Mouse (Mus musculus): ENCODE measurements at regions not wholly inside any gene's neighbourhood (a gene's known extent, or its start where the extent isn't known, plus 50 kb on each side); places are given as distances from the start of the nearest gene placed in this dataset.

DNA sequence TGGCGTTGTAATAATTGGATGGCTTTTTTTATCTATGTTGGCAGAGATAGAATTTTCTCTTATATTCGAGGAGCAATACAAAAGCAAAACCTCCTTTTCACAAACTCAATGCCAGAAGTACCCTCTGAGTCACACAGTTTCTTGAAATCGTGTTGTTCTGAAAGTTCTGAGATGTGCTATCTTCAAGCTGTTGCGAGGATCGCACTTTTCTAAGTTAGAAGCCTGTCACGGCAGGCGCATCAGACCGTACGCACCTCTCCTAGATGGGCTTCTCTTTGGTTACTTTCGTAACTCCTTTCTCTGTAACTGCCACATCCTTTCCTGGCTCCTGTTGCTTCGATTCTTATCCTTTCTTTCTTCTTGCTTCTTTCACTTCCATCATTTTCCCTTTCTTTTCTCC is 271.2 kb upstream of the Arrdc3 start:
- Histone ChIP-seq H3K4me2 (replicated peaks) (no peak overlapping the region), H3K4me1 (no peaks in the 10 kb centered on the region), H3K36me3 (no peaks in the 10 kb centered on the region), H3K27ac (no peak overlapping the region), H3K9me3 (no peaks in the 10 kb centered on the region), H3K4me3 (no peak overlapping the region), H3K27me3 (replicated peaks) (no peaks in the 10 kb centered on the region), H3K9ac (no peak overlapping the region)
- 86% methylated on average over 11 of the region's 11 CpGs for WGBS
- ATAC-seq (ENCODE audit: low FRiP score, low read depth), result no peak

GRCm38 (mm10) chr13:80613167-80613883 is 269.9 kb upstream of the Arrdc3 start:
- no peaks in the 10 kb centered on the region for H3K27me3 ChIP-seq (replicated peaks)
- H3K27ac ChIP-seq, result no peak overlapping the region
- ATAC-seq (ENCODE audit: low FRiP score, low read depth), result peak; percentile 56; the same call in 1 of the 2 replicates
- no peak overlapping the region for H3K9ac ChIP-seq
- H3K4me2 ChIP-seq (replicated peaks), result no peak overlapping the region
- no peak overlapping the region for H3K4me3 ChIP-seq
- 77% methylated on average over 9 of the region's 9 CpGs for WGBS
- H3K36me3 ChIP-seq, result no peaks in the 10 kb centered on the region
- H3K4me1 ChIP-seq, result no peaks in the 10 kb centered on the region
- H3K9me3 ChIP-seq, result no peaks in the 10 kb centered on the region

- H3K9me3 ChIP-seq, result no peaks in the 10 kb centered on the region
- H3K4me3 ChIP-seq, result no peak overlapping the region
- H3K4me2 ChIP-seq (replicated peaks), result no peak overlapping the region
- no peak for ATAC-seq (ENCODE audit: low FRiP score, low read depth)
- no peaks in the 10 kb centered on the region for H3K36me3 ChIP-seq
- H3K27ac ChIP-seq, result no peak overlapping the region
- 60% methylated on average over 1 of the region's 1 CpGs for WGBS
- H3K27me3 ChIP-seq (replicated peaks), result no peaks in the 10 kb centered on the region
- no peaks in the 10 kb centered on the region for H3K4me1 ChIP-seq
- no peak overlapping the region for H3K9ac ChIP-seq
These were observed 269.3 kb upstream of the Arrdc3 start for GRCm38 (mm10) chr13:80613884-80614247.

DNA sequence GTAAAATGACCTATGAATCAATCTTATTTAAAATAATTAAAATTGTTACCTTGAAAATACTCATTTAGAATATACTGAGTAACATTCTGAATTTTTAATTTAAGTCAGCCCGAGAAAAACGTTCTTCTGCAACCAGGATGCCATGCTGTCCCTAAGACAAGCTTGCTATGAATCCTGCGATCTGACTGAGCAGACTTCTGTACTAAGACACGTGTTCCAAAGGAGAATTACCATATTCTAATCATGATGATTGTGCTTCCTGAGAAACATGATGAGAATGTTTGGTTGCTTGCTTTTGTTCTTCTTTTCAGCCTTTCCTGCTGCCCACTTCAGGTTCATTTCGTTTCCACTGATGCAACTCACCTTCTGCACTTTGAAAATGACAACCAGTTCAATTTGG is 268.2 kb upstream of the Arrdc3 start:
- no peak overlapping the region for H3K4me3 ChIP-seq
- 67% methylated on average over 5 of the region's 5 CpGs for WGBS
- no peak overlapping the region for H3K4me2 ChIP-seq (replicated peaks)
- ATAC-seq (ENCODE audit: low FRiP score, low read depth), result no peak
- no peak overlapping the region for H3K27ac ChIP-seq
- no peak overlapping the region for H3K9ac ChIP-seq
- no peaks in the 10 kb centered on the region for H3K27me3 ChIP-seq (replicated peaks)
- H3K9me3 ChIP-seq, result no peaks in the 10 kb centered on the region
- no peaks in the 10 kb centered on the region for H3K36me3 ChIP-seq
- no peaks in the 10 kb centered on the region for H3K4me1 ChIP-seq

GRCm38 (mm10) chr13:80623005-80623404 is 260.2 kb upstream of the Arrdc3 start:
- H3K27me3 ChIP-seq (replicated peaks), result no peaks in the 10 kb centered on the region
- H3K9ac ChIP-seq, result no peak overlapping the region
- no peak overlapping the region for H3K4me3 ChIP-seq
- H3K9me3 ChIP-seq, result no peaks in the 10 kb centered on the region
- H3K36me3 ChIP-seq, result no peaks in the 10 kb centered on the region
- 35% methylated on average over 2 of the region's 2 CpGs for WGBS
- H3K4me2 ChIP-seq (replicated peaks), result no peak overlapping the region
- no peaks in the 10 kb centered on the region for H3K4me1 ChIP-seq
- no peak overlapping the region for H3K27ac ChIP-seq
- ATAC-seq (ENCODE audit: low FRiP score, low read depth), result no peak

GRCm38 (mm10) chr13:80641334-80641733 is 241.8 kb upstream of the Arrdc3 start:
- H3K27ac ChIP-seq, result no peak overlapping the region
- no peak overlapping the region for H3K9ac ChIP-seq
- 83% methylated on average over 2 of the region's 2 CpGs for WGBS
- no peak for ATAC-seq (ENCODE audit: low FRiP score, low read depth)
- no peaks in the 10 kb centered on the region for H3K36me3 ChIP-seq
- H3K4me3 ChIP-seq, result no peak overlapping the region
- no peak overlapping the region for H3K4me2 ChIP-seq (replicated peaks)
- no peaks in the 10 kb centered on the region for H3K4me1 ChIP-seq
- no peaks in the 10 kb centered on the region for H3K27me3 ChIP-seq (replicated peaks)
- no peaks in the 10 kb centered on the region for H3K9me3 ChIP-seq

DNA sequence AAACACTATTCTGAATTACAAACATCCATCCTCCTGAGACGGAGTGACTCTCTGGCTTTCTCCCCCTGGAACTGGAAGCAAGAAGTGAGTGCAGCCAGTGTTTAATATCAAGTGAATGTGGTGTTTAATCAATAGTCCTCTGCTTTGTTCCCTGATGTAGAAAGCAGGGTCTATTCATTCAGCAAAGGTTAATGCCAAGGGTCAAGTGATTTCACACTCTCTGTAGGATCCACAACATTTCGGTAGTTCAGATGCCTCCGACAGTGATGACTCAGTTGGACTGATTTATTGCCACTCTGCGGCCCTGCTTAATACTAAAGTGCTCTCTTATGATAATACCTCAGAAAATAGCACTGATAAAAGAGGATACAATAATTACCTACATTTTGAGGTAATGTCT is 235.6 kb upstream of the Arrdc3 start:
- Histone ChIP-seq H3K36me3 (no peaks in the 10 kb centered on the region), H3K4me1 (peaks cover 5% of the 10 kb centered on the region; the same call in 1 of the 2 replicates), H3K4me3 (no peak overlapping the region), H3K9me3 (no peaks in the 10 kb centered on the region), H3K27ac (no peak overlapping the region), H3K27me3 (replicated peaks) (no peaks in the 10 kb centered on the region), H3K9ac (no peak overlapping the region), H3K4me2 (replicated peaks) (no peak overlapping the region)
- 4% methylated on average over 4 of the region's 4 CpGs for WGBS
- peak; percentile 74; the same call in 1 of the 2 replicates for ATAC-seq (ENCODE audit: low FRiP score, low read depth)

- no peaks in the 10 kb centered on the region for H3K36me3 ChIP-seq
- no peaks in the 10 kb centered on the region for H3K27me3 ChIP-seq (replicated peaks)
- 0 out of 2 replicates have a peak, but pooled peaks cover 2% of the 10 kb centered on the region for H3K4me1 ChIP-seq
- no peak for ATAC-seq (ENCODE audit: low FRiP score, low read depth)
- no peak overlapping the region for H3K9ac ChIP-seq
- no peaks in the 10 kb centered on the region for H3K9me3 ChIP-seq
- WGBS, result 51% methylated on average over 8 of the region's 8 CpGs
- H3K27ac ChIP-seq, result no peak overlapping the region
- H3K4me2 ChIP-seq (replicated peaks), result no peak overlapping the region
- H3K4me3 ChIP-seq, result no peak overlapping the region
These were observed 230.1 kb upstream of the Arrdc3 start for GRCm38 (mm10) chr13:80652967-80653539.

- Histone ChIP-seq H3K4me3 (no peak overlapping the region), H3K36me3 (no peaks in the 10 kb centered on the region), H3K27me3 (replicated peaks) (no peaks in the 10 kb centered on the region), H3K4me1 (no peaks in the 10 kb centered on the region), H3K9me3 (no peaks in the 10 kb centered on the region), H3K27ac (no peak overlapping the region), H3K4me2 (replicated peaks) (no peak overlapping the region), H3K9ac (no peak overlapping the region)
- ATAC-seq (ENCODE audit: low FRiP score, low read depth), result peak; percentile 44; the same call in 1 of the 2 replicates
- 30% methylated on average over 3 of the region's 3 CpGs for WGBS
These were observed 216.9 kb upstream of the Arrdc3 start for GRCm38 (mm10) chr13:80666186-80666713.

DNA sequence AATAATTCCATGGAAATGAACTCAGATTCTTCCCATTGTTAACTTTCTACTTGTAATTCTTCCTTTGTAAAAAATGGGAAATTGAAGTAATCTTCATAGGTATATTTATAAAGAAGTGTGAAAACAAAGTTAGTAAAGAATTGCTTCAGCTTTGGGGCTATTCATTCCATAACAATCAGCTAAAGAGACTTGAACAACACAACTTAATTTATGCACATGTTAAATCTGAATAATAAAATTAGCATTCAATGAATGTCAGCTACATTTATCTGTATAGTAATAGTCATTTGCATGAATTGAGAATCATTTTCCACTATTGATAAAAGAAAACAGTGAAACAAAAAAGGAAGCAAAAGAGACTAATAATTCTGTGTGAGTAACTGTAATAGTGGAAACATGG is 193.3 kb upstream of the Arrdc3 start:
- ATAC-seq (ENCODE audit: low FRiP score, low read depth), result no peak
- no peak overlapping the region for H3K9ac ChIP-seq

GRCm38 (mm10) chr13:80690654-80691386 is 192.4 kb upstream of the Arrdc3 start:
- Histone ChIP-seq H3K4me3 (no peak overlapping the region), H3K9ac (no peak overlapping the region), H3K4me1 (no peaks in the 10 kb centered on the region), H3K36me3 (no peaks in the 10 kb centered on the region), H3K27ac (no peak overlapping the region), H3K27me3 (replicated peaks) (no peaks in the 10 kb centered on the region), H3K9me3 (no peaks in the 10 kb centered on the region), H3K4me2 (replicated peaks) (no peak overlapping the region)
- ATAC-seq (ENCODE audit: low FRiP score, low read depth), result no peak
- 77% methylated on average over 4 of the region's 4 CpGs for WGBS

More for the DNA sequence above, 193.3 kb upstream of the Arrdc3 start:
- Histone ChIP-seq H3K27me3 (replicated peaks) (no peaks in the 10 kb centered on the region), H3K36me3 (no peaks in the 10 kb centered on the region), H3K4me1 (no peaks in the 10 kb centered on the region), H3K4me2 (replicated peaks) (no peak overlapping the region), H3K27ac (no peak overlapping the region), H3K9me3 (no peaks in the 10 kb centered on the region), H3K4me3 (no peak overlapping the region)

DNA sequence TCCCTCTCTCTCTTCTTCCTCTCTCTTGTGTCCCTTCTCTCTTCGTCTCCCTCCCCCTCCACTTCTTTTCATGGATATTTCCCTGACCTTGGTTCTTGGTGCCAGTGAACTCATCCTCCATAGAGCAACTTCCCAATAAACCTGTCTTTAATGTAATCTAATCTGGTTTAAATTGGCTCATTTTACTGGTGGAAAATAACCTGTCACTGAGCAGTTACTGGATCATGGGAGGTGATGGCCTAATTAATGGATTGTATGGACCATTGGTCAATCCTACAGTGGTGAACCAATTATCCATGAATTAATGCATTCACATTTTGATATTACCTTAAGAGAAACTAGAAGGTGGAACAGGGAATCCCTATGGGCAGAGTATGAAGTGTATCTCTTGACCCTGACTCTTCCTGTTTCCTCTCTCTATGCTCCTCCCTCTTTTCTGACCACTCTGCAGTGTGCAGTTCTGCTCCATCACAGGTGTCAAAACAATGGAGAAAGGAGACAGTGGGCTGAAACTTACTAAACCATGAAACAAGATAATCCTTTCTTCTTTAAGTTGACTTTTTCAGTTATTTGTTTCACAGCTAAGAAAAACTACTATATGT is 187.5 kb upstream of the Arrdc3 start:
- 63% methylated on average over 1 of the region's 1 CpGs for WGBS
- no peak overlapping the region for H3K4me3 ChIP-seq
- H3K27ac ChIP-seq, result no peak overlapping the region
- no peaks in the 10 kb centered on the region for H3K4me1 ChIP-seq
- no peaks in the 10 kb centered on the region for H3K27me3 ChIP-seq (replicated peaks)
- no peak overlapping the region for H3K4me2 ChIP-seq (replicated peaks)
- H3K36me3 ChIP-seq, result no peaks in the 10 kb centered on the region
- H3K9me3 ChIP-seq, result no peaks in the 10 kb centered on the region
- no peak for ATAC-seq (ENCODE audit: low FRiP score, low read depth)
- H3K9ac ChIP-seq, result no peak overlapping the region
